Mouse (Mus musculus): ENCODE measurements around the gene Mep1a. TPM values are rescaled to one million over a fixed set of nuclear protein-coding genes. Genes with fewer than 3 reads are reported as not detected.
"Not testable (repeated sequence)": the region's sequence is repeated elsewhere in the genome, so short reads cannot be mapped to it uniquely, and the experiment has no call there.

Mep1a gene
- polyA plus RNA-seq (2014; fragmentation: Nextera tagmentation; extraction: Ambion mirVana) = 0.09 and 0.12 TPM in 2 replicates

DNA sequence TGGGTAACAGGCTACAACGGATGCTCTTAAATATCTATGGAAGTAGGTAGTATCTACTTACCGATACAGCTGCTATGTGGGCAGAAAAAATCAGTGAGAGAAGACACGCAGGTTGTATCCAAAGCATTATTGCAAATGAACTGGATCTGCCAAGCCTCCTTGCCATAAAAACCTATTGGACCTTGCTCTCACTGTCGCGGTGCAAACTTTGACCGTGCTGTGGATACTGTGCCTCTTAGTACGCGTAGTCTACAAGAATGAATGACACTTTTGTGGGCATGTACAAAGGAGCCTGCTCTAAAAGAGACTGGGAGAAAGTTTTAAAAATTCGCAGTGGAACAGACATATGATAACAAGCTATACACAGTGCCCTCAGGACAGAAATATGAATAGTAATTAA, at the start of gene Mep1a:
Gene Mep1a, minus strand, starts transcription at position 221 of the 400 bp plus-strand sequence.
- no peak within 1 kb of the TSS for H3K27ac ChIP-seq
- DNase-seq (ENCODE audit: low spot score) (no peak), ATAC-seq (ENCODE audit: low FRiP score) (no peak)
- H3K27me3 ChIP-seq (ENCODE audit: control insufficient read depth, insufficient read depth, low read length) = no peaks in the 10 kb centered on the region
- no peaks in the 10 kb centered on the region for H3K9me3 ChIP-seq (ENCODE audit: control insufficient read depth, low read length)
- H3K36me3 ChIP-seq (replicated peaks; ENCODE audit: control insufficient read depth, insufficient read depth) = no peaks in the 10 kb centered on the region
- H3K9ac ChIP-seq = no peak within 1 kb of the TSS
- no peaks in the 10 kb centered on the region for H3K4me1 ChIP-seq (replicated peaks; ENCODE audit: control insufficient read depth, insufficient read depth, low read length)
- WGBS = 89% methylated on average over 9 of the region's 9 CpGs
- no peak within 1 kb of the TSS for H3K4me3 ChIP-seq (replicated peaks; ENCODE audit: low read length)
- no peak within 1 kb of the TSS for H3K4me2 ChIP-seq (replicated peaks)

DNA sequence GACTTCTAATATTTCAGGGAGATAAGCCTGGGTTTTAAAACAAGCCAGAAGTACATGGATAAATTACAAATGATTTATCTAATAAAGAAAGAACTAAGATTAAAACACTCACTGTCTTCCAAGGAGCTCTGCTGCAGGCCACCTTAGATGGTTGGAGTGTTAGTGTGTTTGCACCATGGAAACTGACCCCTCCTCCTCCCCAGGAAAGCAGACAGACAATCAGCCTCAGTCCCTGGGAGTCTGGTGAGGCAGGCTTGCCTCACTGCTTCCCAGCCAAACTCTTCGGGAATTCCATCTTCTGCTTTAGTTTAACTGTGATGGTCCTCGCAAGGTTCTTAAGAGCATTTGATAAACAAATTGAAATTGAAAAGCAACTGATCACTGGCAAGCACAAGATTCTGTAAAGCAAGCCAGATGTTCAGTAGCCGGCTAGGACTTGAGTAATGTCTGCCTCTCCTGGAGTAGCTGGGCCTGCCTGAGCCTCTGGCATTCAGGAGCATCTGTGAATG, 48.6 kb upstream of the Mep1a start:
- Histone ChIP-seq H3K27me3 (ENCODE audit: control insufficient read depth, insufficient read depth, low read length) (no peaks in the 10 kb centered on the region), H3K4me2 (replicated peaks) (no peak overlapping the region), H3K4me1 (replicated peaks; ENCODE audit: control insufficient read depth, insufficient read depth, low read length) (no peaks in the 10 kb centered on the region), H3K4me3 (replicated peaks; ENCODE audit: low read length) (no peak overlapping the region), H3K36me3 (replicated peaks; ENCODE audit: control insufficient read depth, insufficient read depth) (no peaks in the 10 kb centered on the region), H3K9ac (no peak overlapping the region), H3K27ac (no peak overlapping the region; the same call in 1 of the 2 replicates), H3K9me3 (ENCODE audit: control insufficient read depth, low read length) (no peaks in the 10 kb centered on the region)
- ATAC-seq (ENCODE audit: low FRiP score) (no peak), DNase-seq (ENCODE audit: low spot score) (no peak)
- WGBS = 13% methylated on average over 3 of the region's 3 CpGs

DNA sequence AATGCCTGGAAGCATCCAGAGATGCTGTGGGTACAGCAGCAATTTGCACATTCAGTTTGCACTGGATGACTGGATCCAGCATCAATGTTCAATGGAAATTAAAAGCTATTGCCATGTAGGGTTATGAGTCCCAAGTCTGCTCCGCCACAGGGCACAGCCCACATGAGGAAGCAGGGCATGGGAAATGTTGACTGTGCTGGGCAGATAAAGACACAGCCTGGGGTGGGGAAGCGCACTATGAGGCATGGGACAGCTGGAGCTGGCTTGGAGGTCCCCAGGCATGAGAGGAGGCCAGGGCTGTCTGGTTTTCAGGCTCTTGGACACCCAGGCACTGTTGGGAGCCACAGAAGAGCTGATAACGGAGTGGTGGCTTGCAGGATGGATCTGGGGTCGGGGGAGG, 41.4 kb upstream of the Mep1a start:
- H3K27me3 ChIP-seq (ENCODE audit: control insufficient read depth, insufficient read depth, low read length) = no peaks in the 10 kb centered on the region
- H3K9me3 ChIP-seq (ENCODE audit: control insufficient read depth, low read length) = no peaks in the 10 kb centered on the region
- H3K4me2 ChIP-seq (replicated peaks) = no peak overlapping the region
- ATAC-seq (ENCODE audit: low FRiP score) (no peak), DNase-seq (ENCODE audit: low spot score) (no peak)
- no peak overlapping the region for H3K27ac ChIP-seq
- H3K4me1 ChIP-seq (replicated peaks; ENCODE audit: control insufficient read depth, insufficient read depth, low read length) = no peaks in the 10 kb centered on the region
- no peak overlapping the region for H3K4me3 ChIP-seq (replicated peaks; ENCODE audit: low read length)
- WGBS = 90% methylated on average over 4 of the region's 4 CpGs
- no peaks in the 10 kb centered on the region for H3K36me3 ChIP-seq (replicated peaks; ENCODE audit: control insufficient read depth, insufficient read depth)
- no peak overlapping the region for H3K9ac ChIP-seq

DNA sequence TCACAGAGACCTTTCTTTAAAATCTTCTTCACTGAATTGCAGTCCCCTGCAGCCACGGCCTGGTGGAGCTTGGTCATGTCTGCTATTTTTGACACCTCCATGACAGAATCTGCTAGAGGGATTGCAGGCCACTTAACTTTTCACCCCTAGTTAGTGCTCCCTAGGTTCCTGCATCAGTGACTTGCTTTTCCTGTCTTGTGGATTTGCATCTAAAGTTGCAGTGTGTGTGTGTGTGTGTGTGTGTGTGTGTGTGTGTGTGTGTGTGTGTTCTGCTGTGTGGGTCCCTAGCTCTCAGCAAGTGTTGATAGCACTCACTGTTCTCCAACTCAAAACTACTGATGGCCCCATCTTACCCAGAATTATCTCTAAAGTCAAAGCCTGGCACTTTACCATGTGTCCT, 40.9 kb upstream of the Mep1a start, which contains the start of gene Ankrd66:
Gene Ankrd66, minus strand, starts transcription at position 101 of the 400 bp plus-strand sequence.
- ATAC-seq (ENCODE audit: low FRiP score) (no peak), DNase-seq (ENCODE audit: low spot score) (no peak)
- no peaks in the 10 kb centered on the region for H3K36me3 ChIP-seq (replicated peaks; ENCODE audit: control insufficient read depth, insufficient read depth)
- no peaks in the 10 kb centered on the region for H3K4me1 ChIP-seq (replicated peaks; ENCODE audit: control insufficient read depth, insufficient read depth, low read length)
- no peak within 1 kb of the TSS for H3K4me3 ChIP-seq (replicated peaks; ENCODE audit: low read length)
- 85% methylated on average over 1 of the region's 1 CpGs for WGBS
- H3K9ac ChIP-seq = no peak within 1 kb of the TSS
- no peaks in the 10 kb centered on the region for H3K9me3 ChIP-seq (ENCODE audit: control insufficient read depth, low read length)
- H3K27me3 ChIP-seq (ENCODE audit: control insufficient read depth, insufficient read depth, low read length) = no peaks in the 10 kb centered on the region
- no peak within 1 kb of the TSS for H3K27ac ChIP-seq
- H3K4me2 ChIP-seq (replicated peaks) = no peak within 1 kb of the TSS

DNA sequence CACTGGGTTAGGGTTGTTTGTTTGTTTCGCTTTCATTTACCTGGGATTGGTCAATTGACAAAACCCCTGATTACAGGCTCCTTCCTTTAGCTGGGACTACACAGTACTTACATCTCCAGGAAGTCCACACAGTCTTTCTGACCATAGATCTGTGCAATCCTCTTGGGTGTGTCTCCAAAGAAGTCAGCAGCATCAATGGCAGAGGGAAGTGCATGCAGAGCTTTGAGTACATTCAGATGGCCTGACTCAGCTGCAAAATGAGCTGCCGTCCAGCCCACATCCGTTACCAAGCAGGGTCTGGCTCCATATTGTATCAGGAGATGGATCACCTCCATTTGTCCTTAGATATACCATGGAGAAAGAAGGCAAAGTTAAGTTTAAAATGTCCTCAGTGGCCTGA, 36.2 kb upstream of the Mep1a start:
- Histone ChIP-seq H3K36me3 (replicated peaks; ENCODE audit: control insufficient read depth, insufficient read depth) (no peaks in the 10 kb centered on the region), H3K9me3 (ENCODE audit: control insufficient read depth, low read length) (no peaks in the 10 kb centered on the region), H3K4me3 (replicated peaks; ENCODE audit: low read length) (no peak overlapping the region), H3K9ac (no peak overlapping the region), H3K27me3 (ENCODE audit: control insufficient read depth, insufficient read depth, low read length) (no peaks in the 10 kb centered on the region), H3K4me1 (replicated peaks; ENCODE audit: control insufficient read depth, insufficient read depth, low read length) (no peaks in the 10 kb centered on the region), H3K27ac (no peak overlapping the region), H3K4me2 (replicated peaks) (no peak overlapping the region)
- ATAC-seq (ENCODE audit: low FRiP score) (no peak), DNase-seq (ENCODE audit: low spot score) (no peak)
- WGBS = 88% methylated on average over 3 of the region's 3 CpGs

DNA sequence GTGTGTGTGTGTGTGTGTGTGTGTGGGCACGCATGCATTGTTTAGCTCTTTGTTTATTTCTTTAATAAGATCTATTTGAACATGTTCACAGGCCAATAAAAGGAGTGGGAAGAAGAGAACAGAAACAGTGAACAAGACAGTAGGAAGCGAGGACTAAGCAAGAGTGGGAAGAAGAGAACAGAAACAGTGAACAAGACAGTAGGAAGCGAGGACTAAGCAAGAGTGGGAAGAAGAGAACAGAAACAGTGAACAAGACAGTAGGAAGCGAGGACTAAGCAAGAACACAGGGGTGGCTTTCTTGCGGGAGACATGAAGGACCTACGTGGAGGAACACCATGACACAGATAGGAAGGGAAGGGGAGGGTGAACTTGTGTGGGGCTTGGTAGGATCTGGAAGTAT, 34.2 kb upstream of the Mep1a start:
- 89% methylated on average over 6 of the region's 6 CpGs for WGBS

DNA sequence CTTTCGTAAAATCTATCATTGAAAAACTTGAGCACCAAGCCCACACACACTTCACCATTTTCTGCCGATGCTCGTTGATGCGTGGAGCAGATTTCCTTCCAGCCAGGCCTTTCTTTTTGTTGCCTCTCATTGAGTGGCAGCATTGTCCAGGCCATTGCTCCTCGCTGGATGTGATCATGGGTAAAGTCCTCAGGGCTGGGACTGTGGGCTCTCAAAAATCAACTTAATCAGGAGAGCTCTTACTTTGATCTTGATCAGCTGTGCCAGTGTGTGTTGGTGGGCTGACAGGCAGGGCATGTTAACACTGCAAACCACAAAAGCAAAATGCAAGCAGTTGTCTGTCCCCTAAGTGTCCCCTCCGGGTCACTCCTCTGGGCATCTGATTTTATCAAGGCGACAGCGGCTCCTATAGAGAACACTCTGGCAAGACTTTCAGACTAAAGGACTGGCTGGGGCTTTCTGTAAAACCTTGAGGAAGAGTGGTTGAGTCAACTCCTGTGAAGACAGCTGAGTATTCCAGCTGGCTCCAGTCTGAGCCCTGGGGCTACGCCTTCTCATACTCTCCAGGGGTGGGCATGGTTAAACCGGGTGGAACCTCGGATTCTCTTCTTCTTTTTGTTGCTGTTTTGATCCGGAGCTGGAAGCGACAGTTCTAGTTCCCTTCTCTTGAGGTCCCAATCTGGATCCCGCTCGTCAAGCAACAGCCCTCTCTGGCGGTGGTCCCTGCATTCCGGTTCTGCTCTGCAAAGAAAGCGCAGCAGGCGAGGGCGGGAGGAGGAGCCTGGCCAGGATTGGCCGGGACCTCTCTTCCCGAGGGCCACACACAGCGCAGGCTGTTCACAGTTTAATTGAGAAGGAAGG, 32.0 kb upstream of the Mep1a start:
- WGBS = 6% methylated on average over 23 of the region's 23 CpGs
- ATAC-seq (ENCODE audit: low FRiP score) (peak; percentile 77; the same call in 1 of the 2 replicates), DNase-seq (ENCODE audit: low spot score) (peak; percentile 53)
- Histone ChIP-seq H3K27ac (no peak overlapping the region), H3K4me3 (replicated peaks; ENCODE audit: low read length) (no peak overlapping the region), H3K9me3 (ENCODE audit: control insufficient read depth, low read length) (no peaks in the 10 kb centered on the region), H3K27me3 (ENCODE audit: control insufficient read depth, insufficient read depth, low read length) (no peaks in the 10 kb centered on the region), H3K4me2 (replicated peaks) (peak overlapping the region; percentile 31), H3K9ac (no peak overlapping the region), H3K36me3 (replicated peaks; ENCODE audit: control insufficient read depth, insufficient read depth) (no peaks in the 10 kb centered on the region), H3K4me1 (replicated peaks; ENCODE audit: control insufficient read depth, insufficient read depth, low read length) (no peaks in the 10 kb centered on the region)

More for the DNA sequence above, 34.2 kb upstream of the Mep1a start:
- H3K27me3 ChIP-seq (ENCODE audit: control insufficient read depth, insufficient read depth, low read length); DNase-seq (ENCODE audit: low spot score); H3K4me3 ChIP-seq (replicated peaks; ENCODE audit: low read length); H3K9me3 ChIP-seq (ENCODE audit: control insufficient read depth, low read length); H3K9ac ChIP-seq; H3K27ac ChIP-seq; ATAC-seq (ENCODE audit: low FRiP score); H3K4me2 ChIP-seq (replicated peaks); H3K4me1 ChIP-seq (replicated peaks; ENCODE audit: control insufficient read depth, insufficient read depth, low read length); H3K36me3 ChIP-seq (replicated peaks; ENCODE audit: control insufficient read depth, insufficient read depth): not testable (repeated sequence)

DNA sequence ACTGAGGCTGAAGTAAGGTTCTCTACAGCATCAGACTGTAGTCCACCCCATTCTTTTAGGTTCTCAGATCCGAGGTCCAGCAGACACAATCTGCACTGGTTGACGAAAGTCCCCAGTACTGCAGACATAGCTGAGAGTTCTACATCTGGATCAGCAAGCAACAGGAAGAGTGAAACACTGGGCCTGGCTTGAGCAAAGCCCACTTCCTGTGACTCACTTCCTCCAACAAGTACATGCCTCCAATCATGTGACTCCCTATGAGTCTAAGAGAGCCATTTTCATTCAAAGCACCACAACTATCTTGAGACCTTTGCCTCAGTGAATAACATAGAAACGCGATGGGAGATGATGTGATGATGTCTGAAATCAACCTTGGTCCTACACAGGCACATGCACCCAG, 28.6 kb upstream of the Mep1a start:
- H3K9ac ChIP-seq = no peak overlapping the region
- ATAC-seq (ENCODE audit: low FRiP score) = no peak
- H3K27ac ChIP-seq = no peak overlapping the region
- no peak for DNase-seq (ENCODE audit: low spot score)
- H3K4me1 ChIP-seq (replicated peaks; ENCODE audit: control insufficient read depth, insufficient read depth, low read length) = no peaks in the 10 kb centered on the region
- H3K4me2 ChIP-seq (replicated peaks) = no peak overlapping the region
- no peaks in the 10 kb centered on the region for H3K36me3 ChIP-seq (replicated peaks; ENCODE audit: control insufficient read depth, insufficient read depth)
- 97% methylated on average over 4 of the region's 4 CpGs for WGBS
- no peaks in the 10 kb centered on the region for H3K27me3 ChIP-seq (ENCODE audit: control insufficient read depth, insufficient read depth, low read length)
- no peak overlapping the region for H3K4me3 ChIP-seq (replicated peaks; ENCODE audit: low read length)
- no peaks in the 10 kb centered on the region for H3K9me3 ChIP-seq (ENCODE audit: control insufficient read depth, low read length)

DNA sequence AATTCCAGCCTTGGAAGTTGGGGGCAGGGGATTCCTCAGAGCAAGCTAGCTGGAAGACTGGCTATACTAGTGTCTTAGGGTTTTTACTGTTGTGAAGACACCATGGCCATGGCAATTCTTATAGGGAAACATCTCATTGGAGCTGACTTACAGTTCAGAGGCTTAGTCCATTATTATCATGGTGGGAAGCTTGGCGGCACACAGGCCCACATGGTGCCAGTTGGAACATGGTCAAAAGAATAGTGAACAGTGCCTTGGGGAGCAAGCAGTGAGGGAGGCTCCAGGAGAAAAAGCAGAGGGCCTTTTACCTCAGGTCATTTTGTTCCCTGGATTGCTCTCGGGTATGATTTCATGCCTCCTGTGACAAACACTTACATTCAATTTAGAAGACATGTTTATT, 27.9 kb upstream of the Mep1a start:
- ATAC-seq (ENCODE audit: low FRiP score) = no peak

More for the DNA sequence above, 27.9 kb upstream of the Mep1a start:
- no peak for DNase-seq (ENCODE audit: low spot score)
- H3K9me3 ChIP-seq (ENCODE audit: control insufficient read depth, low read length) = no peaks in the 10 kb centered on the region
- H3K36me3 ChIP-seq (replicated peaks; ENCODE audit: control insufficient read depth, insufficient read depth) = no peaks in the 10 kb centered on the region
- H3K4me2 ChIP-seq (replicated peaks) = no peak overlapping the region
- no peaks in the 10 kb centered on the region for H3K4me1 ChIP-seq (replicated peaks; ENCODE audit: control insufficient read depth, insufficient read depth, low read length)
- H3K4me3 ChIP-seq (replicated peaks; ENCODE audit: low read length) = no peak overlapping the region
- 75% methylated on average over 2 of the region's 2 CpGs for WGBS
- no peak overlapping the region for H3K9ac ChIP-seq
- no peak overlapping the region for H3K27ac ChIP-seq
- no peaks in the 10 kb centered on the region for H3K27me3 ChIP-seq (ENCODE audit: control insufficient read depth, insufficient read depth, low read length)

Data from hindbrain, embryonic 14.5 days (tissue).